Mouse (Mus musculus) heart, postnatal 10 days (tissue): ENCODE results near the gene March2. TPM values are rescaled to one million over a fixed set of nuclear protein-coding genes. Genes with fewer than 3 reads are reported as not detected.
"Not testable (repeated sequence)": the region's sequence is repeated elsewhere in the genome, so short reads cannot be mapped to it uniquely, and the experiment has no call there.

Experiments used
- DNase-seq, 2 experiments: peaks; one replicate each; pipeline ENCODE4 v3.0.0; 2021
- intact Hi-C: fragments of 180-260 bp; cut with DNase I; formaldehyde crosslinking; loops from one replicate; pipeline ENCODE4 v1.15.1; 2025
- total RNA-seq, 2 experiments: library from RNA; stranded (reverse); gene quantifications; 2 replicates each; pipeline ENCODE4 v1.2.3; 2021

The March2 gene
- total RNA-seq, result 100 to 1,000 TPM; 120 to 121 TPM

DNA sequence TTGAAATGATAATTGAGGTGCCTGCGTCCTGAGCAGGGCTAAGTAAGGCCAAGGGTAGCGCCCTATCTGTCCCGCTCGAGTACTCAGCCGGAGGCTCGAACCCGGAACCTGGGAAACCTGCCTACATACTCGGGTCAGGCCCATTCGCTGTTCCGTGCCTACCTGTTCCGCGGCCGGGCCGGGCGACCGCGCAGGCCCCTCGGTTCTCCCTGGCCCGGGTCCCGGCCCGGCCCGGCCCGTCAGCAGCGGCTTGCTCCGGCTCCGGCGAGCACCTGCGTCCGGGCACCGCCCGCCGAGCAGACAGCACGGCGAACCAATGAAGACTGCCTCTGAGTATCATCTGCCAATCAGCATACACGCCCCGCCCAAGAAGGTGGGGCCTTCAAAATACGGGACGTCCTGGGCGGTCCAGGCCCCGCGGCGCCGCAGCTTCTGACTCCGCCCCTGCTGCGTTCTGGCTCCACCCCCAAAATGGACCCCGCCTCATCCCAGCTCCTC, at the start of gene March2:
Gene March2 (minus strand): TSS at position 287 of the 498 bp plus-strand sequence.
- intact Hi-C loops, result loop anchor here (2.0 kb wide), 1 partner anchor 34 kb away; no protein-coding TSS in a partner anchor

DNA sequence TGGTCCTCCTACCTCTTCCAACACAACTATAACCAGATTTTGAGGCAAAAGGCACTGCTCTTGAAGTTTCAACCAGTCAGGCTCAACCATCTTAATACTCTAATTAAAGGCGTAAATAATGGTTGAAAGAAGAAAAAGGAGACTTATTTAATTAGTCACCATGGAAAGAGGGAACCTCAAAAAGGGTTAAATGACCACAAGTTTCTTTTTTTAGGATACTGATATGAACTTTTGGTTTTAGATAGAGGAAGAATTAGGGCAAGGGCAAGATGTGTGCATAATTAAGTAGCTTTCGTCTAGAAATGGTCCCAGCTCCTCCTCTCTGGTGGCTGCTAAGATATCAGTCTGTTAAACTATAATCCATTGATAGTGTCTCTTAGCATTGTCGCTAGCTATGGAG, 47.9 kb upstream of the March2 start:
- intact Hi-C loops, result no loop called here
- DNase-seq, result no peak

More for the DNA sequence above, at the start of gene March2:
- DNase-seq, result peak; percentile 99

GRCm38 (mm10) chr17:33760255-33761165, 42.0 kb upstream of the March2 start, which contains the start of gene Rab11b:
Gene Rab11b, minus strand, starts transcription at chr17:33760530.
- DNase-seq, result peak; percentile 100
- intact Hi-C loops, result loop anchor here (1.0 kb wide), 1 partner anchor 19 kb away; no protein-coding TSS in a partner anchor

DNA sequence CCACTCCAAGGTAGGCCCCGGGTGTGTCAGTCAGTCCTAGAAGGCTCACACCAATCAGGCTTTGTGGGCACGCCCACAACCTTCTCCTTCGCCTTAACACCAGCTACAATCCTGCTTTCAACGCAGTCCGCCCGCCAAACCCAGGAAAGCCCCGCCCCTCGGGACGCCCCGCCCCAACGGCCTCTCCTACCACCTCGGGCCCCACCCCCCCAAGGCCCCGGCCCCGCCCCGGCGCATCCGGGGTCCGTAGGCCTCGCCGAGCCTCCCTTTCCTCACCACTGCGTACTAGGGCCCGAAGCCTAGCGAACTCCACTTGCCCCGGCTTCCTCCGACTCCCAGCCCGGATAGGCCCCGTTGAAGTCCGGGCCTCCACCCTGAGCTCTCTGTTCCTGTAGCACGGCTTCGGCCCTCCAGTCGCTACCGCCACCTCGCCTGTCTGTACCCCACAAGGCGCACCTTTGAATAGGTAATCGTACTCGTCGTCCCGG, 41.3 kb upstream of the March2 start:
- intact Hi-C loops, result no loop called here
- DNase-seq, result peak; percentile 96 to 98

- intact Hi-C loops, result no loop called here
- DNase-seq, result peak; percentile 61 to 67
These were observed 38.8 kb upstream of the March2 start for GRCm38 (mm10) chr17:33757231-33757630.

DNA sequence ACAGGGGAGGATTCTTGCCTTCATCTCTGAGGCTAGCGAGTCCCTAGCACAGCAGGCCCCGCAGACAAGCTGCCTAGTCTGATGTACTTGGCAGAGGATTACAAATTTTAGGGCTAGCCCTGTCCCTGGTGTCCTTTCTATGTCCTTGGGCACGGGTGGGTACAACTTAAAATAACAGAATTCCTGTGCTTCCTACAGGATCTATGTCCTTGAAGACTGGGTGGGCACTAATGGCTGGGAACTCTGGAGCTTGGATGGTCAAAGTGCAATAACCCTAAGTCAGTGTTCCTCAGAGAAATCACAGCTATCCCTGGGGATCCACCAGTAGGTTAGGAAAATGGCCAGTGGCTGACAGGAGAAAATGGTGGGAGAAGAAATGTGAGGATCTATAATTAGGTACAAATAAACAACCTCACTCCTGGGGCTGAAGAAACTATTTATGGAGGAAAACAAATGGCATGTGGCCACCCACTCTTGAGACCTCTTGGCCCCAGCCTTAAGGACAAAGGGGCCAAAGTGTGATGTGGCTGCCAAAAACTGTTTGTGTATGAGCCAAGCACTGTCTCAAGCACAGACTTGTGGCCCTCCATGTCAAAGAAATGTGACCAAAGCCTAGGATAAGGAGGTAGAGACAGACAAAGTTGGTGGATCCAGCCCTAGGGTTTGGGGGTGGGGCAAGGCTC, 37.8 kb upstream of the March2 start:
- intact Hi-C loops, result no loop called here

DNA sequence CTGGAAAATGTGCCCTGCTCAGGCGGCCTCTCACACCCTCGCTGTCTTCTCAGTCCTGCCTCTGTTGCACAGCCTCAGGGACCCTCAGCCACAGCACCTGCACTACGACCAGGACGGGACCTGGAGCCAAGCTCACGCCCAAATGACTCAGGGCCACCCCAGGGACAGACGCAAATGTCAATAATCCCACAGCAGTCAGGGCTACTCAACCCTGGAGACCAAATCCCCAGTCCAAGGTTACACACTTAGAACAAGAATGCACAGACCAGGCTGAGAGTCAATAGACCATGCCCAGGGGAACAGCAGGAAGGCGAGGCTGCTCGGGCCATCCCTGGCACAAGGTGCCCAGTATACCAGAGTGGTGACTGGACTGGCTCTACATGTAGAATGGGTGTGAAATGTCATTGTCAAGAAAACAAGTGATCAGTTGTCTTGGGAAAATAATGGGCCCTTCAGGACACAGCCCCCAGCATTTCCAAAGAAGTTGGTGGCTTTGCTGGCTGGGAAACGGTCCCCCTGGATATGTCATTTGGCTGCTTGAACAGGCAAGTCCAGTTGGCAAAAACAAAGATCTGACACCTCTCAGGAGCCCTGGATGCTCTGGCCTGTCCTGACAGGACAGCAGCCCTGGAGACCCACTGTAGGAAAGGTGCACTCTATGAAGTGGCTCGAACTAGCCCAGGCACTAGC, 37.1 kb upstream of the March2 start:
- DNase-seq, result no peak
- intact Hi-C loops, result no loop called here

More for the DNA sequence above, 37.8 kb upstream of the March2 start:
- DNase-seq, result peak; percentile 63 to 67

DNA sequence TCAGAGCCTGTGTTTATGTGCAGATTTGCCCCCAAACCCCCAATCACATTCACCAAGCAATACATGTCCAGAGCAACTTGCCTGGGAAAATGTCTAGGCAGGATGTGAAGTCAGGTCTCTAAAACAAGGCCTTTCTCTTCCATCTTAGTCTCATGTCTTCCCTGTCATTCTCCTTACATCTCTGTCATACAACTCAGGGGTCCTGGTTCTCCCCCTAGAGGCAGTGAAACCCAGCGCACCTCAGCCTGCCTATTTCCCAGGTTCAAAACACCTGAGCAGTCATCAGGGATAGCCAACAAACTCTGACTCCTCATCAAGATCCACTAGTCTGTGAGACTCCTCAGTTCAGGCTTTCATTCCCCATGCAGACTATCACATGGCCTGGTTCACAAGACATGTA, 36.2 kb upstream of the March2 start:
- DNase-seq, result no peak
- intact Hi-C loops, result no loop called here

DNA sequence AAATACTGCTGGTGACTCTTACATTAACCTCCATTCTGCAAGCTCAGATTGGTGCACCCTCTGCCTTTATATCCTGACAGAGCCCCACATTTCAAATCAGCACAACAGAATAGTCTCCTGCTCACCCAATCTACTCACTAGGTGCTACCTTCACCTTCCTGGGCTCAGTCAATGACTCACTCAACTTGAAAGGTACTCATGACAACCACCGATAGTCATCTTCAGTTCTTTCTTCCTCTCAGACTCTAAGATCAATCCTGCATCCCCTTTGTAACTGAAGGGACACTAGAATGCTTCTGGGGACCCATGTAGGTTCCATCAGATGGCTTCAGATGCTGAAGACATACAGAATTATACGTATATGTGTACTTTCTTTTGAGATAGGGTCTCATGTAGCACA, 33.8 kb upstream of the March2 start:
- no peak for DNase-seq
- intact Hi-C loops, result no loop called here

GRCm38 (mm10) chr17:33751181-33751580, 32.7 kb upstream of the March2 start:
- intact Hi-C loops, result no loop called here
- no peak for DNase-seq

GRCm38 (mm10) chr17:33749451-33749850, 31.0 kb upstream of the March2 start:
- intact Hi-C loops, result no loop called here
- no peak for DNase-seq

DNA sequence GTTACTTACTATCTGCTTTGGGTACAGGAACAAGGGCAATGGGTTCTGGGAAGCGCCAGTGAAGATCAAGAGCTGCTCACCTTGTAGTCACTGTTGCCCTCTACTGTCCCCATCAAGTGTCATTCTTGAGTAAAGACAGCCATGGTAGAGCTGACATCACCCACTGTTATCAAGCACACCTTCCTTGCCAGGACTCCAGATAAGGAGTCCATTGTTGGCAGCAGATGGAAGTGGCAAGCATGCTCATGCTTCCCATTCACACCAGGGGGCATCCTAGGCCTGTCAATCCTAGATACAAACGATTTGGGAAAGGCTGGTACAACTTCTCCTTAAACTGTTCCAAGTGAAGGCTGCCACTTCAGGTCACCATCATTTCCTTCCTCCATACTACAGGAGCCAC, 27.5 kb upstream of the March2 start:
- intact Hi-C loops, result loop anchor here (1.0 kb wide), 1 partner anchor 56 kb away; no protein-coding TSS in a partner anchor
- DNase-seq, result peak; percentile 79 to 81

DNA sequence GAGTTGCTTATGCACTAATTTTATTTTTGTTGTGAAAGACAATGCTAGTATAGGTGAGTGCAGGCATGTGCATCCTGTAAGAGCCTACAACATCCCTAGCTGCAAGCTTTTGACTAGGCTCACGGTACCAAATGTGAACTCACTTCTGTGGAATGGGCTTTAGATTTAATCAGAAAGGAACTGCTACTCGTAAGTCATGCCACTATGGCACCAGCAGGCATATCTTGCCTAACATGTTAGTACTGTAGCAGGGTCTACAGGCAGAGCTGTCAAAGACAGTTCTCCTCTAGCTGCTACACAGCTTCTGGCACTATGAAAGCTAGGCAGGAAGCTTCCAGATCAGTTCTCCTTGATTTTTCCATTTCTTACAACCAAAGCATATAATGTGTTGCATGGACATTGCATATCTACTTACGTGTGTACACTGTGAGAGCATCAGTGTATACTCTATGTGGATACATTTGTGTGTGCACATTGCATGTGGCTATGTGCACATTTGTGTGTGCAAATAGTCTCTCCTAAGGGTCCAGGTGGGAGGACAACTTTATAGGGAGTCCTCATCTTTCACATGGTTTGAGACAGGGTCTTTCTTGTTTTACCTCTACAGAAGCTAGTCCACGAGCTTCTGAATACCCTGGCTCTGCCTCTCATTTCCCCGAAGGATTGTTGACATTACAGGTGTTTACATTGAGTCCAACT, 26.4 kb upstream of the March2 start:
- DNase-seq, result no peak
- intact Hi-C loops, result no loop called here

DNA sequence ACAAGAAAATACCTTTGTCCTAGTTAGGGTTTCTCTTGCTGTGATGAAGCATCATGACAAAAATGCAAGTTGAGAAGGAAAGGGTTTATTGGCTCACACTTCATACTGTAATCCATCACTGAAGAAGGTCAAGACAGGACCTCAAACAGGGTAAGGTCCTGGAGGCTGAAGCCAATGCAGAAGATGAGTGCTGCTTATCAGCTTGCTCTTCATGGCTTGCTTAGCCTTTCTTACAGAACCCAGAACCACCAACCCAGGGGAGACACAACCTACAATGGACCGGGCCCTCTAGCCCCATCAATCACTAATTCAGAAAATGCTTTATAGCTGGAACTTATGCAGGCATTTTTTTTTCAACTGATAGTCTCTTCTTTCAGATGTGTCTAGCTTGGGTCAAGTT, 23.9 kb upstream of the March2 start:
- DNase-seq, result no peak
- intact Hi-C loops, result no loop called here

- intact Hi-C loops, DNase-seq: not testable (repeated sequence)
These were observed 15.1 kb upstream of the March2 start for GRCm38 (mm10) chr17:33733526-33733925.

DNA sequence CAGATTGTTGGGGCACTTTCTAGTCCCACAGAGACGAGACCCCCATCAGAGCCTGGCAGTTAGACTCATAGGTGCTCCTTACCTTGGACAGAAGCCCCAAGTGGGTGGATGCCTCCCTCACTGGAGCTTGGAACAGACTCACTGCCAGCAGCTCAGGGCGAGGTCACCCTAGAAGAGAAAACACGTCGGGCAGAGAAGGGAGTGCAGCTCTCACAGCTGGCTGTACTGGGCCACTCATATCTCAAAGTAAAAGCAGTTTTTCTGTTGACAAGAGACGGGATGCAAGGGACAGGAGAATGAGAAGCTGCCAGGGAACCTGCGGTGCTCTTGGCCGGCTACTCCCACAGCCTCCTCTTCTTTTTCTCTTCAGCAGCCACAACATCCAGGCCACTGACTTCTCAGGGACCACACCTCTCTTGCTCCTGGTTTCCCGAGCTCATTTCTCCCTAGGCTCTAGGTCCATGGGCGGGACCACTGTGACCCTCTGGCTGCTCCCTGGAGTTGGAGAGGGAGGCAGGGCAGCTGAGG, 14.2 kb upstream of the March2 start:
- DNase-seq, result peak in 1 of 2 experiments; percentile 32
- intact Hi-C loops, result not testable (repeated sequence)

DNA sequence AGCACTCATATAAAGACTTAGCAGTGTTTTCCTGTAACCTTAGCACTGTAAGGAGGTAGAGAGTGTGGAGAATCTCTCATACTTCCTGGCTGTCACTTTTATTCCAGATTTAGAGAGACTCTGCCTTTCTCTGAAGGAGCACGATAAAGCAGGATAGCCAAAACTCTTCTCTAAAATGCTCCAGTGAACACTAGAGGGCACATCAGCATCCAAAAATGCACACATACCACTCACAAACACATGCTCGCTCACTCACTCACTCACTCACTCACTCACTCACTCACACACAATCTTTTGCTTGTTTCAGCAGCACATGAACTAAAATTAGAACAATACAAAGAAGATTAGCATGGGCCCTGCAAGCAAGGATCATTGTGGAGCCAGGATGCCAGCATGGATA, 10.7 kb upstream of the March2 start:
- intact Hi-C loops, result loop anchor here (2.0 kb wide), 1 partner anchor 74 kb away; no protein-coding TSS in a partner anchor
- DNase-seq, result no peak

- DNase-seq, result no peak
- intact Hi-C loops, result loop anchor here (2.0 kb wide), 1 partner anchor 74 kb away; no protein-coding TSS in a partner anchor
These were observed 9.9 kb upstream of the March2 start for GRCm38 (mm10) chr17:33728396-33728795.

DNA sequence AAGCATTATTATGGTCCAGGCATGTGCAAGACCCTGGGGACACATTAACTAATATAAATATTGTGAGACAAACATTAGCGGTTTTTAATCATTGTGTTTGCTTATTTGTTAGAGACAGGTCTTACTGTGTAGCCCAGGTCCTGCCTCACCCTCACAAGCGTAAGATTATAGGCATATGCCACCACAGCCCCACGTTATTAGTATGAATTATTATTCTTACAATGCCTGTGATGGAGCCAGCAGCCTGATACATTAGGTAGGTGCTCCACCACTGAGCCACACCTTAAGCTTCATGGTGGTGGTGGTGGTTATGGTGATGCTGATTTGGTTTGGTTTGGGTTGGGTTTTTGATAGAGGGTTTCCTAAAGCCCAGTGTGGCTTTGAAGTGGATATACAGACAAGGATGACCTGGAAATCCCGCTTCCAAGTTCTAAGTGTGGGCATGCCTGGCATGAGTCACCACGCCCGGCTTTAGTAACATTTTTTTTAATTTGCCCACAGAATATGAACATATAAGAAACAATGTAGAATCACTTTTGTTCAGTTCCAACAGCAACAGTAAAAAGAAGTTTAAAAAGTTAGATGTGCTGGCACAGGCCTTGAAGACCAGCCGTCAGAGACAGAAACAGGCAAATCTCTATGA, 1.4 kb upstream of the March2 start:
- DNase-seq, result no peak
- intact Hi-C loops, result loop anchor here (2.0 kb wide), 1 partner anchor 35 kb away; no protein-coding TSS in a partner anchor
